Mouse (Mus musculus) erythroblast, embryonic 14.5 days (primary cell): ENCODE results near the gene Gtf2h1. TPM values are rescaled to one million over a fixed set of nuclear protein-coding genes. Genes with fewer than 3 reads are reported as not detected.

Experiments
- H3K27me3 ChIP-seq: 2 replicates; pipeline ENCODE4 v1.6.1; 2012; ENCODE audit warnings: inconsistent platforms; ENCODE audit not compliant: control insufficient read depth
- H3K36me3 ChIP-seq: 2 replicates; pipeline ENCODE4 v1.6.1; 2012; ENCODE audit warnings: mild to moderate bottlenecking, inconsistent platforms; ENCODE audit not compliant: control insufficient read depth
- H3K4me1 ChIP-seq: 2 replicates; pipeline ENCODE4 v1.6.1; 2012; ENCODE audit warnings: inconsistent platforms; ENCODE audit not compliant: control insufficient read depth
- H3K4me3 ChIP-seq: replicated peaks from 2 replicates; pipeline ENCODE3; 2012; ENCODE audit warnings: moderate library complexity, mild to moderate bottlenecking, inconsistent platforms
- H3K9me3 ChIP-seq: 2 replicates; pipeline ENCODE4 v1.6.1; 2012; ENCODE audit warnings: low read length, inconsistent platforms, mixed read lengths; ENCODE audit not compliant: control insufficient read depth
- GATA1 ChIP-seq: IDR thresholded peaks from 2 replicates; pipeline ENCODE4 v1.6.1; 2012; ENCODE audit warnings: low read length, inconsistent platforms, mixed read lengths
- TAL1 ChIP-seq: IDR thresholded peaks from 3 replicates; pipeline ENCODE4 v1.6.1; 2012; ENCODE audit warnings: low read length, inconsistent platforms, mixed read lengths
- polyA plus RNA-seq: library from polyadenylated mRNA; stranded (reverse); fragments of >175 nt; gene quantifications from 2 replicates; pipeline ENCODE4 v1.2.3, GENCODE M21; 2012

The Gtf2h1 gene
- polyA plus RNA-seq, 1 experiment, result 0.99 TPM

GRCm38 (mm10) chr7:46837073-46837472 is 41.2 kb downstream of the Gtf2h1 start:
- Histone ChIP-seq H3K4me3 (no peak overlapping the region), H3K27me3 (peaks cover 2% of the 10 kb centered on the region; the same call in 1 of the 2 replicates), H3K4me1 (peaks cover 37% of the 10 kb centered on the region), H3K36me3 (no peaks in the 10 kb centered on the region), H3K9me3 (no peaks in the 10 kb centered on the region)
- TF ChIP-seq GATA1, result no peak
- no peak for TF ChIP-seq TAL1

DNA sequence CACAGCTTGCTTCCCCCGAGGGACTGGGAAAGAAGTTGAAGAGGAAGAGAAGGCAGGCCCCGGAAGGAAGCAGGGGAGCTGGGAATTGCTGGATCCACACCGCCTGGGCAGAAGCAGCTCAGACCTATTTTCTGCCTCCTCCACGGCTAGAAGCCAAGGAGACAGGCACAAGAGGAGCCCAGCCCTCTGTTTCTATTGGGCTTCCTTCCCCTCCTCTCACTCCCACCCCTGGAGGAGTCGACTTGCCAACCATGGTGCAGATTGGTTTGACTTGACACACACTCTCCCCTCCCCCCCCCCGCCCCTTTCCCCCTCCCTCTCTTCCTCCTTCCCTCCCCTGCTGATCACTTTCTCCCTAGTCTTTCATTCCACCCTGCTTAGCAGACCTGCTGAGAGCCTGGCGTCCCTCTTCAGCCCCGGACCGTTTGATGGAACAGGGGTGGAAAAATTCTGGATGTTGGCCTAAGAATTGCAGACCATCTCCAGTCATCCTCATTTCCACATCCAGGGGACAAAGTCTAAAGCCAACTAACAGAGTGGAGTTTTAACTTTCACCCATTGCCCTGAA is 42.3 kb downstream of the Gtf2h1 start:
- Histone ChIP-seq H3K4me3 (no peak overlapping the region), H3K27me3 (peaks cover 2% of the 10 kb centered on the region; the same call in 1 of the 2 replicates), H3K4me1 (peaks cover 27% of the 10 kb centered on the region), H3K36me3 (no peaks in the 10 kb centered on the region), H3K9me3 (no peaks in the 10 kb centered on the region)
- no peak for TF ChIP-seq GATA1

DNA sequence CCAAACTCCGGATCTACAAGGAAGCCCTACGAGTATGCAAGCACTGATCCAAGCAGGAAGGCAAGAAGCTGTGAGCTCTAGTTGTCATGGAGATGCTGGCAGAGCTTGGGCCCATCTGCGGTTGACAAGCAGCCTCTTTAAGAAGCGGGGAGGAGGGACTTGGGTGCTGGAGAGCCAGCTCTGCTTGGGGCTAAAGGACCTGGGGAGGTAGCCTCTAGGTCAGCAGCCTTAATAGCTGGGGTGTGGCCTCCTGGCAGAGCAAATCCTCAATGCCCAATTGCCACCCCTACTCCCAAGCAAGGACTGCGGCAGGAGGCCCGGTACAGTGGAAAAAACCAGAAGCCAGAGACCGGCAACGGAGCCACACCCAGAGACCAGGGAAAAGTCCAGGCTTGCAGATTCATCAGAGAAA is 43.0 kb downstream of the Gtf2h1 start:
- H3K36me3 ChIP-seq, result no peaks in the 10 kb centered on the region
- H3K4me1 ChIP-seq, result peaks cover 20% of the 10 kb centered on the region
- no peak for TF ChIP-seq GATA1
- TF ChIP-seq TAL1, result no peak
- H3K27me3 ChIP-seq, result peaks cover 2% of the 10 kb centered on the region; the same call in 1 of the 2 replicates
- H3K9me3 ChIP-seq, result no peaks in the 10 kb centered on the region
- no peak overlapping the region for H3K4me3 ChIP-seq

DNA sequence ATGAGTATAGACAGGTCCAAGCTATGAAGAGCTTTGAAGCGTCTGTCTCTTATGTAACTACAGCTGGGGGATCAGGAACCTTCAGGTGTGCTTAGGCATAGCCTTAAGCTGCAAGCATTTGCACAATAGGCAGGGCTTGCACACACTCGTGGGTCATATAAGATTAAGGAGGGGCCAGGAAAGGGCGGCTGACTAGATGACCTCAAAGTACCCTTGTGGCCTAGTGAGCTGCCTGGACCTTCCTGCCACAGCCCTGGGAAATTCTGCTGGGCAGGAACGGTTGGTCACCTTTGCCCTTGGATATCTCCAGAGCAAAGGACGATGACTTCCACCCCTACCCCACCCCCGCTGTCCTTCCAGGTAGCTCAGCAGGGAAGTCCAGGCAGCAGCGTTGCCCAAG is 43.5 kb downstream of the Gtf2h1 start:
- Histone ChIP-seq H3K9me3 (no peaks in the 10 kb centered on the region), H3K4me3 (no peak overlapping the region), H3K27me3 (peaks cover 2% of the 10 kb centered on the region; the same call in 1 of the 2 replicates), H3K36me3 (no peaks in the 10 kb centered on the region), H3K4me1 (peaks cover 16% of the 10 kb centered on the region)
- TF ChIP-seq GATA1, result no peak
- TF ChIP-seq TAL1, result no peak

GRCm38 (mm10) chr7:46839861-46840260 is 44.0 kb downstream of the Gtf2h1 start:
- H3K4me3 ChIP-seq, result no peak overlapping the region
- TF ChIP-seq TAL1 (no peak), GATA1 (no peak)
- peaks cover 2% of the 10 kb centered on the region; the same call in 1 of the 2 replicates for H3K27me3 ChIP-seq
- no peaks in the 10 kb centered on the region for H3K9me3 ChIP-seq
- H3K36me3 ChIP-seq, result no peaks in the 10 kb centered on the region
- peaks cover 18% of the 10 kb centered on the region for H3K4me1 ChIP-seq

DNA sequence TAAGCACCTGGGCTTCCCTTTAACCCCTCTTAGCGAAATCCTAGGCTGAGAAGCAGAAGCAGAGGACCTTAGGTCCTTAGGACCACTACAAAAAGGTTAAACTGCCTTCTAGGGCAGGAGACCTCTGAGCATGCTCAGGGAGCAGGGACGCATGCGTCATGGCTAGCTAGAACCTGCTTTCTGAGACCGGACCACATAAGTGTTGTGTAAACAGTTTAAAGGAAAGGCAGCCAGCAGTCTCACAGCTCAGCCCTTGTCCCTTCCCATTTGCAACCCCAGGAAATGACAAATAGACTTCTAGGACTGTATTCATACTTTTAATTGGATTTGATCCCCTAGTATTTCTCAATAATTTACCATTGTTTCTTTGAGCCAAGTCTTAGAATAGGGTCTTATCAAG is 44.4 kb downstream of the Gtf2h1 start:
- Histone ChIP-seq H3K4me3 (no peak overlapping the region), H3K27me3 (peaks cover 2% of the 10 kb centered on the region; the same call in 1 of the 2 replicates), H3K9me3 (no peaks in the 10 kb centered on the region), H3K4me1 (peaks cover 23% of the 10 kb centered on the region), H3K36me3 (no peaks in the 10 kb centered on the region)
- no peak for TF ChIP-seq GATA1
- no peak for TF ChIP-seq TAL1

DNA sequence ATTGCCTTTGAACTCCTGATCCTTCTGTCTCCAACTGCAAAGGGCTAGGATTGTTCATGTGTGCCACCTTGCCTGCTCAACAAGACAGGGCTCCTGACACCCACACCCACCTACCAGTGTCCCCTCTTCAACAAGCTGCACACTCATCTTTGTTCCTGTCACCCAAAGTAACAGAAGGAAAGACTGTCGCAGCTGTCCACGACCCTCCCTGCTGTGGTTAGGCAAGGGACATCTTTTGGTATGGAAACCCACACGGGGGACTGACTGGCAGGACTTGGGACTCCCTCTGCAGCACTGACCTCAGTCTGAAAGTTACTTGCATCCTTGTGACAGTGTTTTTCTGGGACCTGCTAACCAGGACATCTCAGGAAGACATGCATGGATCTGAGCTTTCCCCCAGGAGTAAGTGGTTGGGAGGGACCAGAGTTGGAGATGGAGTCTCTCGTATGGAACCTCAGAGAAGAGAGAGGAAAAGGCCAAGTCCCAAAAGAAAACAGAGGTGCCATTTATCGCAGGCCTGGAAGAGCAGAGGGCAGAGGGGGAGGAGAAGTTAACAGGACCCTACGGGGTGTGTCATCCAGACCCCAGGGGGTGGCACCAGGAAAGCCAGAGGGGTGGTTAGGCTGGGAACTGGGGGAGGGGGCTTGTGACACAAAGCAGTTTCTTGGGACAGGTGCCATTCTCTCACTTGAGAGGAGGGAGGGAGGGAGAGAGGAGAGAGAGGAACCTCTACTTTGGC is 45.1 kb downstream of the Gtf2h1 start, which contains the start of gene Ldha:
TSS of gene Ldha (plus strand) at position 689 of the 739 bp plus-strand sequence.
- H3K36me3 ChIP-seq, result no peaks in the 10 kb centered on the region
- no peak within 1 kb of the TSS for H3K4me3 ChIP-seq
- no peak for TF ChIP-seq TAL1
- H3K9me3 ChIP-seq, result no peaks in the 10 kb centered on the region
- peaks cover 2% of the 10 kb centered on the region; the same call in 1 of the 2 replicates for H3K27me3 ChIP-seq
- peaks cover 29% of the 10 kb centered on the region for H3K4me1 ChIP-seq

- no peak overlapping the region for H3K4me3 ChIP-seq
- peaks cover 2% of the 10 kb centered on the region; the same call in 1 of the 2 replicates for H3K27me3 ChIP-seq
- peaks cover 42% of the 10 kb centered on the region for H3K4me1 ChIP-seq
- no peak for TF ChIP-seq TAL1
- TF ChIP-seq GATA1, result no peak
- no peaks in the 10 kb centered on the region for H3K9me3 ChIP-seq
- no peaks in the 10 kb centered on the region for H3K36me3 ChIP-seq
Observed at GRCm38 (mm10) chr7:46842278-46842677, 46.4 kb downstream of the Gtf2h1 start.

GRCm38 (mm10) chr7:46843576-46843975 is 47.7 kb downstream of the Gtf2h1 start:
- Histone ChIP-seq H3K36me3 (peaks cover 5% of the 10 kb centered on the region), H3K4me1 (peaks cover 43% of the 10 kb centered on the region), H3K27me3 (peaks cover 2% of the 10 kb centered on the region; the same call in 1 of the 2 replicates), H3K9me3 (no peaks in the 10 kb centered on the region), H3K4me3 (no peak overlapping the region)
- TF ChIP-seq GATA1, result no peak
- TF ChIP-seq TAL1, result no peak
